Mouse (Mus musculus) ES-Bruce4 (cell line): ENCODE data around the gene Inpp5k. TPM values are rescaled to one million over a fixed set of nuclear protein-coding genes. Genes with fewer than 3 reads are reported as not detected.
A peak's percentile ranks its signal among the peaks of the same experiment; 100 is the strongest.

ENCODE experiments used
- H3K27ac ChIP-seq: 2 replicates; pipeline ENCODE4 v1.5.1; 2012; ENCODE audit warnings: low read length, inconsistent platforms; ENCODE audit not compliant: insufficient read depth
- H3K27me3 ChIP-seq: 2 replicates; pipeline ENCODE4 v1.6.1; 2012; ENCODE audit warnings: mild to moderate bottlenecking, low read length, inconsistent platforms; ENCODE audit not compliant: control insufficient read depth, poor library complexity, insufficient read depth, severe bottlenecking
- H3K36me3 ChIP-seq: 2 replicates; pipeline ENCODE4 v1.6.1; 2012; ENCODE audit warnings: inconsistent platforms, mild to moderate bottlenecking, low read length, moderate library complexity; ENCODE audit not compliant: control insufficient read depth, poor library complexity, insufficient read depth, severe bottlenecking
- H3K4me1 ChIP-seq: one replicate; pipeline ENCODE4 v1.8.1; 2011; ENCODE audit warnings: low read length; ENCODE audit not compliant: control insufficient read depth, insufficient read depth
- H3K4me3 ChIP-seq: 2 replicates; pipeline ENCODE4 v1.5.1; 2011; ENCODE audit warnings: low read depth, mild to moderate bottlenecking, low read length
- H3K9ac ChIP-seq: 2 replicates; pipeline ENCODE4 v1.6.1; 2012; ENCODE audit warnings: low read depth, mild to moderate bottlenecking, inconsistent platforms; ENCODE audit not compliant: poor library complexity, severe bottlenecking
- H3K9me3 ChIP-seq: replicated peaks from 2 replicates; pipeline ENCODE4 v1.6.1; 2012; ENCODE audit warnings: mild to moderate bottlenecking, low read length, inconsistent platforms; ENCODE audit not compliant: control insufficient read depth, poor library complexity, insufficient read depth, severe bottlenecking
- CTCF ChIP-seq: IDR thresholded peaks from one replicate; pipeline ENCODE4 v1.8.1; 2011; ENCODE audit warnings: low read depth, low read length
- EP300 ChIP-seq: IDR thresholded peaks from 2 replicates; pipeline ENCODE4 v1.6.1; 2011; ENCODE audit warnings: low read depth, low read length; ENCODE audit not compliant: insufficient read depth
- POLR2A ChIP-seq: IDR thresholded peaks from one replicate; pipeline ENCODE4 v1.8.1; 2011; ENCODE audit warnings: low read length; ENCODE audit not compliant: insufficient read depth
- polyA plus RNA-seq: library from polyadenylated mRNA; stranded (reverse); fragments of >200 nt; gene quantifications from 2 replicates; pipeline ENCODE4 v1.2.4, GENCODE M21; 2011; ENCODE audit warnings: low read depth; ENCODE audit not compliant: missing spikeins, insufficient read depth, insufficient read length

Gene Inpp5k
- polyA plus RNA-seq, 1 experiment = 22.6 TPM

DNA sequence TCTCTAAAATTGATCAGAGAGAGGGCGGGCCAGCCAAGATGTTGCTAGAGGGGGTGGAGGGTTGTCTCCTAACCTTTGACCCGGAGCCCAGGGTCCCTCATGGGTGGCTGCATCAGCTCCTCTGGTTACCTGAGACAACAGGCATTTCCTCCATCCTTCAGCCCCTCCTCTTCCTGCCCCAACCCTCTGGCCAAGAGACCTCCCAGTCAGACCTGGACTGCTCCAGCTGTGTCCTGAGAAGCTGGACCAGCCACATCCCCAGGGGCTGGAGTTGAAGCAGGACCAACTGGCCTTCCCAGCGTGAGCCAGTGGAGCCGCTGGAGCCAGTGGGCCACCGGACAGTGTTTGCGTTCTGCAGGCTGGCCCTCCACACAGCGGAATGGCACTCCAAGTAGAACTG lies 19.5 kb downstream of the Inpp5k start, which contains the start of gene Myo1c:
Myo1c (plus strand) TSS at position 194 of the 400 bp plus-strand sequence.
- Histone ChIP-seq H3K9me3 (no peaks in the 10 kb centered on the region), H3K27me3 (no peaks in the 10 kb centered on the region), H3K4me1 (peaks cover 4% of the 10 kb centered on the region), H3K27ac (no peak within 1 kb of the TSS), H3K9ac (peak within 1 kb of the TSS; percentile 77), H3K4me3 (peak within 1 kb of the TSS; percentile 76), H3K36me3 (no peaks in the 10 kb centered on the region)
- TF ChIP-seq POLR2A (peak; percentile 57), EP300 (no peak), CTCF (no peak)

- Histone ChIP-seq H3K27me3 (no peaks in the 10 kb centered on the region), H3K9me3 (no peaks in the 10 kb centered on the region), H3K27ac (no peak overlapping the region), H3K4me3 (peak overlapping the region; percentile 76), H3K4me1 (peaks cover 4% of the 10 kb centered on the region), H3K9ac (peak overlapping the region; percentile 77), H3K36me3 (no peaks in the 10 kb centered on the region)
- no peak for TF ChIP-seq POLR2A
- no peak for TF ChIP-seq EP300
- no peak for TF ChIP-seq CTCF
Measured at GRCm38 (mm10) chr11:75650958-75651425, 20.2 kb downstream of the Inpp5k start.

DNA sequence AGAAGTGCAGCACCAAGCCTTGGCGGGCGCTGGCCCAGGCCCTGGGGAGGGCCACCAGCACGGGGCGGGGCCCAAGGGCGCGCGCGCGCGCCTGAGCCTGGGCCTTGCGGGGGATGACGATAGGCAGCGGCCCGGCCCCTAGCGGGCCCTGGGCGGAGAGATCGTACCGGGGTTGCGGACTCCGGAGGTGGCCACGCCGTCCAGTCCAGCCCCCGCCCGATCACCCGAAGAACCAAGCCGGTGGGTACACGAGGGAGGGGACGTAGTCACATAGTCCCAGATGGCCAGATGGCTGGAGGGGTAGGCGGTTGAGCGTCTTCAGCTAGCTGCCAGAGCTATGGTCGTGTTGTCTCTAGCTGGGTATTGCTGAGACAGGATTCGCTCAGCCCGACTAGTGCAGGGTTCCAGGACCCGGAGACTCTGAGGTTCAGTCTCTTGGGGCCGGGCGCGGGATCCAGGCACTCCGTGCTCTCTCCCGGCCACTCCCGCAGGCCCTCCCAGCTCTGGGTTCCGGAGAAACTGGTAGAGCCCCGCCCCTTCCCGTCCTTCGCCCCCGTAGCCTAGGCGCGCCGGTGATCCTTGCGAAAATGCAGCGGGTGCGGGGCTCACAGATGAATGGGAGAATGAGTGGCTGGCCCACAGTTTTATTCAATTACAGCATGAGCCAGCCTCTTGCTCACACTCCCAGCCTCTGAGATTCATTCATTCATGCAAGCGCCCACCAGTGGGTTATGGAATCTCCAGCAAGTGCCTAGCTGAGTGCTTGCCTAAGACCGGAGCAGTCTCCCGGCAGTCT lies 20.8 kb downstream of the Inpp5k start:
- peaks cover 4% of the 10 kb centered on the region for H3K4me1 ChIP-seq
- H3K27ac ChIP-seq = peak overlapping the region; percentile 63
- H3K9ac ChIP-seq = peak overlapping the region; percentile 77
- no peaks in the 10 kb centered on the region for H3K36me3 ChIP-seq
- H3K9me3 ChIP-seq = no peaks in the 10 kb centered on the region
- no peaks in the 10 kb centered on the region for H3K27me3 ChIP-seq
- TF ChIP-seq POLR2A = no peak
- 0 out of 2 replicates have a peak, but pooled peaks have one; percentile 20 for TF ChIP-seq EP300
- H3K4me3 ChIP-seq = peak overlapping the region; percentile 76

DNA sequence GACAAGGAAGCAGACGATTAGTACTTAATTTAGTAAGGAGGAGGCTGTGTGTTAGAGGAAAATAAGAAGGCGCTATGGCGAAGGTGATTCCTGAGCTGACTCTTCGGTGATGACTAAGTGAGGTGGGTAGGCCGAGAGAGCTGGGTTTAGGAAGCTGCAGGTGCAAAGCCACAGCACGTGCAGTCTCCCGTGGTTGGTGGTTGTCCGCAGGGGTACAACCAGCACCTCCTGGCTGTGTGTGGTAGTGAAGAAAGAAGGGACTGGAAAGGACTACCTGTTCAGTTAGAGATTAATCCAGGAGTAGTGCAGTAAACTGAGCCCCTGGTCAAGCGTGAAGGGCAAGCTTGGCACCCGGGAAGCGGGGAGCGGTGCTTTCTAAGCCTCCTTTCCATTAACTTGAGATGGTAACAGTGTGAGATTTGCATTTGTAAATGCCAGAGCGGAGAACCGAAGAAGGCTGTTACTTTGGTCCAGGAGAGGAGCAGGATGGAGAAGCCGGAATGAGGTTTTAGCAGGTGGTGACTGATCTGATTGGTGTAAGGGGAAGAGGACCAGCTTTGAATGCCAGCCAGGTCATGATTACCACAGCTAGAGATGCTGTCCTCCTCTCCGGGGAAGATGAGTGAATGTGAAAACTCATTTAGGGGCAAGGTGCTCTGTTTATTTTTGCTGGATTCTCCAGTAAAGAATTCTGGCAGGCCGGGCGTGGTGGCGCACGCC lies 21.6 kb downstream of the Inpp5k start:
- H3K4me1 ChIP-seq = peaks cover 8% of the 10 kb centered on the region
- peak overlapping the region; percentile 63 for H3K27ac ChIP-seq
- no peaks in the 10 kb centered on the region; the same call in 1 of the 2 replicates for H3K36me3 ChIP-seq
- TF ChIP-seq CTCF = no peak
- TF ChIP-seq EP300 = no peak
- no peak for TF ChIP-seq POLR2A
- H3K4me3 ChIP-seq = peak overlapping the region; percentile 76
- no peaks in the 10 kb centered on the region for H3K27me3 ChIP-seq
- H3K9me3 ChIP-seq = no peaks in the 10 kb centered on the region
- H3K9ac ChIP-seq = peak overlapping the region; percentile 77

- Histone ChIP-seq H3K27ac (peak overlapping the region; percentile 62), H3K4me3 (no peak overlapping the region), H3K9me3 (no peaks in the 10 kb centered on the region), H3K4me1 (peaks cover 8% of the 10 kb centered on the region), H3K27me3 (no peaks in the 10 kb centered on the region), H3K9ac (peak overlapping the region; percentile 77), H3K36me3 (no peaks in the 10 kb centered on the region; the same call in 1 of the 2 replicates)
- TF ChIP-seq EP300 = no peak
- TF ChIP-seq CTCF = peak; percentile 12
Measured at GRCm38 (mm10) chr11:75652942-75653684, 22.3 kb downstream of the Inpp5k start.
